Mouse (Mus musculus) embryonic fibroblast, embryonic 13.5 days (primary cell): ENCODE data around the gene Gm12845. TPM values are rescaled to one million over a fixed set of nuclear protein-coding genes. Genes with fewer than 3 reads are reported as not detected.

Source experiments
- H3K27ac ChIP-seq: 2 replicates; pipeline ENCODE4 v1.5.1; 2012; ENCODE audit warnings: low read length, control low read depth, inconsistent platforms; ENCODE audit not compliant: insufficient read depth
- H3K4me1 ChIP-seq: 2 replicates; pipeline ENCODE4 v1.6.1; 2011; ENCODE audit warnings: low read length; ENCODE audit not compliant: control insufficient read depth, insufficient read depth
- H3K4me3 ChIP-seq: 2 replicates; pipeline ENCODE4 v1.5.1; 2011; ENCODE audit warnings: mild to moderate bottlenecking, control low read depth, low read length; ENCODE audit not compliant: insufficient read depth
- CTCF ChIP-seq: IDR thresholded peaks from 2 replicates; pipeline ENCODE4 v1.5.1; 2011; ENCODE audit warnings: mild to moderate bottlenecking, control low read depth, low read length, moderate library complexity, borderline replicate concordance; ENCODE audit not compliant: insufficient read depth
- POLR2A ChIP-seq: IDR thresholded peaks from 2 replicates; pipeline ENCODE4 v1.6.1; 2011; ENCODE audit warnings: low read depth, mild to moderate bottlenecking, control low read depth, low read length, moderate library complexity
- polyA plus RNA-seq: library from polyadenylated mRNA; stranded (reverse); fragments of >200 nt; gene quantifications from 2 replicates; pipeline ENCODE4 v1.2.4, GENCODE M21; 2011; ENCODE audit warnings: low read depth; ENCODE audit not compliant: missing spikeins, insufficient read length

The Gm12845 gene
- polyA plus RNA-seq, result not detected in 2 replicates

- TF ChIP-seq CTCF, result no peak
- no peak for TF ChIP-seq POLR2A
- no peak within 1 kb of the TSS for H3K4me3 ChIP-seq
- no peak within 1 kb of the TSS for H3K27ac ChIP-seq
- H3K4me1 ChIP-seq, result no peaks in the 10 kb centered on the region
Measured at GRCm38 (mm10) chr4:117724112-117724511, at the start of gene Gm12845. Gene Gm12845 (plus strand): TSS chr4:117724412.

- no peak overlapping the region for H3K4me3 ChIP-seq
- H3K4me1 ChIP-seq, result no peaks in the 10 kb centered on the region
- TF ChIP-seq POLR2A (no peak), CTCF (peak; percentile 80; the same call in 1 of the 2 replicates)
- no peak overlapping the region for H3K27ac ChIP-seq
Measured at GRCm38 (mm10) chr4:117676903-117677302, 47.3 kb upstream of the Gm12845 start.

- TF ChIP-seq CTCF (no peak), POLR2A (no peak)
- peak overlapping the region; percentile 80 for H3K4me3 ChIP-seq
- H3K4me1 ChIP-seq, result no peaks in the 10 kb centered on the region
- no peak overlapping the region for H3K27ac ChIP-seq
Measured at GRCm38 (mm10) chr4:117680963-117681362, 43.2 kb upstream of the Gm12845 start.

- no peaks in the 10 kb centered on the region for H3K4me1 ChIP-seq
- H3K4me3 ChIP-seq, result peak within 1 kb of the TSS; percentile 80
- no peak within 1 kb of the TSS for H3K27ac ChIP-seq
- peak; percentile 63; the same call in 1 of the 2 replicates for TF ChIP-seq POLR2A
- no peak for TF ChIP-seq CTCF
Measured at GRCm38 (mm10) chr4:117681931-117682461, 42.2 kb upstream of the Gm12845 start, which contains the start of gene Dmap1. Gene Dmap1 (minus strand): TSS chr4:117682273.

GRCm38 (mm10) chr4:117682463-117682862 is 41.7 kb upstream of the Gm12845 start:
- Histone ChIP-seq H3K4me3 (0 out of 2 replicates have a peak overlapping the region, but pooled peaks have one; percentile 80), H3K27ac (no peak overlapping the region), H3K4me1 (no peaks in the 10 kb centered on the region)
- no peak for TF ChIP-seq CTCF
- no peak for TF ChIP-seq POLR2A

- TF ChIP-seq POLR2A (no peak), CTCF (no peak)
- Histone ChIP-seq H3K27ac (no peak overlapping the region), H3K4me3 (no peak overlapping the region), H3K4me1 (no peaks in the 10 kb centered on the region)
Measured at GRCm38 (mm10) chr4:117683048-117683768, 41.0 kb upstream of the Gm12845 start.

- TF ChIP-seq CTCF (no peak), POLR2A (no peak)
- no peaks in the 10 kb centered on the region for H3K4me1 ChIP-seq
- H3K27ac ChIP-seq, result no peak overlapping the region
- H3K4me3 ChIP-seq, result no peak overlapping the region
Measured at GRCm38 (mm10) chr4:117686354-117686753, 37.9 kb upstream of the Gm12845 start.

GRCm38 (mm10) chr4:117705361-117705760 is 18.9 kb upstream of the Gm12845 start:
- Histone ChIP-seq H3K4me3 (no peak overlapping the region), H3K27ac (no peak overlapping the region), H3K4me1 (no peaks in the 10 kb centered on the region)
- no peak for TF ChIP-seq POLR2A
- TF ChIP-seq CTCF, result no peak

- TF ChIP-seq POLR2A (no peak), CTCF (no peak)
- Histone ChIP-seq H3K27ac (no peak overlapping the region), H3K4me1 (no peaks in the 10 kb centered on the region), H3K4me3 (no peak overlapping the region)
Measured at GRCm38 (mm10) chr4:117708780-117709550, 15.2 kb upstream of the Gm12845 start.
